Mouse (Mus musculus): ENCODE data around the gene Thsd4. TPM values are rescaled to one million over a fixed set of nuclear protein-coding genes. Genes with fewer than 3 reads are reported as not detected.

Gene Thsd4
- total and polyA plus RNA-seq, 2 experiments = 0.70 to 0.92 TPM

- no peaks in the 10 kb centered on the region for H3K27me3 ChIP-seq (ENCODE audit: control insufficient read depth, insufficient read depth, low read length)
- no peak overlapping the region for H3K27ac ChIP-seq (replicated peaks; ENCODE audit: insufficient read depth, low read depth, low read length)
- no peaks in the 10 kb centered on the region for H3K4me1 ChIP-seq (ENCODE audit: control insufficient read depth, insufficient read depth, low read length)
- H3K9ac ChIP-seq (ENCODE audit: low read depth, low read length) = no peak overlapping the region
- H3K4me3 ChIP-seq (ENCODE audit: insufficient read depth, low read depth, low read length) = no peak overlapping the region
- no peaks in the 10 kb centered on the region for H3K36me3 ChIP-seq (ENCODE audit: control insufficient read depth, insufficient read depth, low read length)
- no peaks in the 10 kb centered on the region for H3K79me2 ChIP-seq (ENCODE audit: control insufficient read depth, insufficient read depth, low read length)
- DNase-seq (ENCODE audit: extremely low read depth, low read depth, low spot score) = no peak
- TF ChIP-seq CTCF (IDR thresholded peaks at IDR 0.05; ENCODE audit: low read depth, low read length) = no peak
- TF ChIP-seq POLR2A (IDR thresholded peaks at IDR 0.05; ENCODE audit: extremely low read depth, insufficient read depth, low read length) = no peak
- WGBS = 48% methylated on average over 11 of the region's 11 CpGs
These were observed 8.5 kb downstream of the Thsd4 start for GRCm38 (mm10) chr9:60513329-60513788.

- DNase-seq (ENCODE audit: extremely low read depth, low read depth, low spot score) = no peak
- TF ChIP-seq POLR2A (IDR thresholded peaks at IDR 0.05; ENCODE audit: extremely low read depth, insufficient read depth, low read length) = no peak
- no peak for TF ChIP-seq CTCF (IDR thresholded peaks at IDR 0.05; ENCODE audit: low read depth, low read length)
- WGBS = 74% methylated on average over 6 of the region's 6 CpGs
- no peak overlapping the region for H3K4me3 ChIP-seq (ENCODE audit: insufficient read depth, low read depth, low read length)
- no peaks in the 10 kb centered on the region for H3K79me2 ChIP-seq (ENCODE audit: control insufficient read depth, insufficient read depth, low read length)
- no peaks in the 10 kb centered on the region for H3K27me3 ChIP-seq (ENCODE audit: control insufficient read depth, insufficient read depth, low read length)
- no peak overlapping the region for H3K27ac ChIP-seq (replicated peaks; ENCODE audit: insufficient read depth, low read depth, low read length)
- H3K36me3 ChIP-seq (ENCODE audit: control insufficient read depth, insufficient read depth, low read length) = no peaks in the 10 kb centered on the region
- no peaks in the 10 kb centered on the region for H3K4me1 ChIP-seq (ENCODE audit: control insufficient read depth, insufficient read depth, low read length)
- no peak overlapping the region for H3K9ac ChIP-seq (ENCODE audit: low read depth, low read length)
These were observed 11.0 kb downstream of the Thsd4 start for GRCm38 (mm10) chr9:60510876-60511275.

GRCm38 (mm10) chr9:60506136-60506535, 15.7 kb downstream of the Thsd4 start:
- Histone ChIP-seq H3K36me3 (ENCODE audit: control insufficient read depth, insufficient read depth, low read length) (no peaks in the 10 kb centered on the region), H3K4me3 (ENCODE audit: insufficient read depth, low read depth, low read length) (no peak overlapping the region), H3K4me1 (ENCODE audit: control insufficient read depth, insufficient read depth, low read length) (no peaks in the 10 kb centered on the region), H3K79me2 (ENCODE audit: control insufficient read depth, insufficient read depth, low read length) (no peaks in the 10 kb centered on the region), H3K9ac (ENCODE audit: low read depth, low read length) (no peak overlapping the region), H3K27me3 (ENCODE audit: control insufficient read depth, insufficient read depth, low read length) (no peaks in the 10 kb centered on the region), H3K27ac (replicated peaks; ENCODE audit: insufficient read depth, low read depth, low read length) (no peak overlapping the region)
- TF ChIP-seq POLR2A (IDR thresholded peaks at IDR 0.05; ENCODE audit: extremely low read depth, insufficient read depth, low read length) (no peak), CTCF (IDR thresholded peaks at IDR 0.05; ENCODE audit: low read depth, low read length) (no peak)
- DNase-seq (ENCODE audit: extremely low read depth, low read depth, low spot score) = no peak
- WGBS = 88% methylated on average over 5 of the region's 5 CpGs

- H3K27ac ChIP-seq (replicated peaks; ENCODE audit: insufficient read depth, low read depth, low read length) = no peak overlapping the region
- H3K9ac ChIP-seq (ENCODE audit: low read depth, low read length) = no peak overlapping the region
- no peak for TF ChIP-seq CTCF (IDR thresholded peaks at IDR 0.05; ENCODE audit: low read depth, low read length)
- no peak for TF ChIP-seq POLR2A (IDR thresholded peaks at IDR 0.05; ENCODE audit: extremely low read depth, insufficient read depth, low read length)
- 57% methylated on average over 14 of the region's 14 CpGs for WGBS
- H3K27me3 ChIP-seq (ENCODE audit: control insufficient read depth, insufficient read depth, low read length) = no peaks in the 10 kb centered on the region
- no peak for DNase-seq (ENCODE audit: extremely low read depth, low read depth, low spot score)
- H3K4me1 ChIP-seq (ENCODE audit: control insufficient read depth, insufficient read depth, low read length) = no peaks in the 10 kb centered on the region
- no peak overlapping the region for H3K4me3 ChIP-seq (ENCODE audit: insufficient read depth, low read depth, low read length)
- H3K36me3 ChIP-seq (ENCODE audit: control insufficient read depth, insufficient read depth, low read length) = no peaks in the 10 kb centered on the region
- no peaks in the 10 kb centered on the region for H3K79me2 ChIP-seq (ENCODE audit: control insufficient read depth, insufficient read depth, low read length)
These were observed 17.2 kb downstream of the Thsd4 start for GRCm38 (mm10) chr9:60504378-60505285.

- 29% methylated on average over 6 of the region's 6 CpGs for WGBS
- Histone ChIP-seq H3K27ac (replicated peaks; ENCODE audit: insufficient read depth, low read depth, low read length) (no peak overlapping the region), H3K36me3 (ENCODE audit: control insufficient read depth, insufficient read depth, low read length) (no peaks in the 10 kb centered on the region), H3K4me1 (ENCODE audit: control insufficient read depth, insufficient read depth, low read length) (no peaks in the 10 kb centered on the region), H3K4me3 (ENCODE audit: insufficient read depth, low read depth, low read length) (no peak overlapping the region), H3K27me3 (ENCODE audit: control insufficient read depth, insufficient read depth, low read length) (no peaks in the 10 kb centered on the region), H3K9ac (ENCODE audit: low read depth, low read length) (no peak overlapping the region), H3K79me2 (ENCODE audit: control insufficient read depth, insufficient read depth, low read length) (no peaks in the 10 kb centered on the region)
- no peak for TF ChIP-seq POLR2A (IDR thresholded peaks at IDR 0.05; ENCODE audit: extremely low read depth, insufficient read depth, low read length)
- TF ChIP-seq CTCF (IDR thresholded peaks at IDR 0.05; ENCODE audit: low read depth, low read length) = no peak
- DNase-seq (ENCODE audit: extremely low read depth, low read depth, low spot score) = no peak
These were observed 19.6 kb downstream of the Thsd4 start for GRCm38 (mm10) chr9:60502220-60502619.
